Comparison of ENCODE assay signal across 31 mouse cellular contexts in the genomic region with DNA sequence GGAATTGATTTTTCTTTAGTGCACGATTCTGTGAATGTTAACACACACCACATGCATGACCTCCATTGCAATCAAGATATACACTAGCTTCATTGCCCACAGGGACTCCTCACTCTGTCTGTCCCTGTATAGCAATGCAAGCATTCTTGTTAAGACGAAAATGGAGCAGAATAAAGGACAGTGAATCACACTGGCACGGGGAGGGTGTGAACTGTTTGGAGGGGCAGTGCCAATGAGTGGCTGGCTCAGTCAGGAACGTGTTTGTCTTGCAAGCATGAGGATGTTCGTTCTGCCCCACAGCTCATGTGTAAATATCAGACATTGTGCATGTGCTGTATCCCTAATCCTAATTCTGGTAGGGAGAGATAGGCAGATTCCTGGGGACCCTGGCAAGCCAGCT. TPM values are rescaled to one million over a fixed set of nuclear protein-coding genes. Genes with fewer than 3 reads are reported as not detected.
DNase-seq lines count a peak whose midpoint lies in the region; ATAC-seq and TF ChIP-seq lines count a peak whose summit lies in the region.
"Had no signal": no experiment of that assay in that cellular context is flagged by ENCODE, and none has a peak within 500 bp of the region (broad histone marks: within the 10 kb centered on the region; RNA-seq: fewer than 3 reads in every experiment).

No protein-coding gene starts in this region.

- no peak overlapping the region for H3K4me2 ChIP-seq in embryonic facial prominence, embryonic 13.5 days
- H3K4me2 ChIP-seq in hindbrain, embryonic 13.5 days: no peak overlapping the region
- H3K4me2 ChIP-seq in hindbrain, postnatal 0 days (ENCODE audit: low read depth, low read length): no peak overlapping the region
- H3K4me2 ChIP-seq in embryonic facial prominence, embryonic 14.5 days (ENCODE audit: low read depth, low read length): no peak overlapping the region
- H3K4me2 ChIP-seq in stomach, embryonic 14.5 days (replicated peaks; ENCODE audit: low read depth, low read length): no peak overlapping the region
- H3K4me2 ChIP-seq: forebrain, embryonic 12.5 days; heart, embryonic 13.5 days; hindbrain, embryonic 14.5 days; intestine, embryonic 15.5 days; limb, embryonic 12.5 days; liver, embryonic 11.5 days; midbrain, embryonic 12.5 days had no signal

- no peak overlapping the region for H3K9ac ChIP-seq in embryonic facial prominence, embryonic 13.5 days
- H3K9ac ChIP-seq in hindbrain, embryonic 13.5 days: no peak overlapping the region; the same call in 1 of the 2 replicates
- H3K9ac ChIP-seq in hindbrain, postnatal 0 days (replicated peaks; ENCODE audit: low read length): no peak overlapping the region
- no peak overlapping the region for H3K9ac ChIP-seq in embryonic facial prominence, embryonic 14.5 days (ENCODE audit: low read depth, low read length)
- H3K9ac ChIP-seq in stomach, embryonic 14.5 days (replicated peaks; ENCODE audit: low read depth, low read length): no peak overlapping the region
- H3K9ac ChIP-seq: forebrain, embryonic 12.5 days; heart, embryonic 13.5 days; hindbrain, embryonic 14.5 days; intestine, embryonic 15.5 days; limb, embryonic 12.5 days; midbrain, embryonic 12.5 days had no signal

- peak overlapping the region; percentile 44; the same call in 1 of the 2 replicates for H3K27ac ChIP-seq in embryonic facial prominence, embryonic 13.5 days
- no peak overlapping the region for H3K27ac ChIP-seq in embryonic facial prominence, embryonic 10.5 days (replicated peaks)
- H3K27ac ChIP-seq in hindbrain, embryonic 13.5 days: peak overlapping the region; percentile 23; the same call in 1 of the 2 replicates
- H3K27ac ChIP-seq in hindbrain, postnatal 0 days: no peak overlapping the region
- H3K27ac ChIP-seq in embryonic facial prominence, embryonic 14.5 days (replicated peaks; ENCODE audit: low read depth, low read length): no peak overlapping the region
- peak overlapping the region; percentile 56; the same call in 1 of the 2 replicates for H3K27ac ChIP-seq in stomach, embryonic 14.5 days (ENCODE audit: low read length)
- H3K27ac ChIP-seq: forebrain, embryonic 12.5 days; heart, embryonic 13.5 days; hindbrain, embryonic 14.5 days; intestine, embryonic 15.5 days; limb, embryonic 12.5 days; midbrain, embryonic 12.5 days had no signal

- 45% methylated on average over 5 of the region's 5 CpGs for WGBS in embryonic facial prominence, embryonic 13.5 days
- WGBS in embryonic facial prominence, embryonic 10.5 days: 77% methylated on average over 5 of the region's 5 CpGs
- 71% methylated on average over 5 of the region's 5 CpGs for WGBS in hindbrain, embryonic 13.5 days
- 66% methylated on average over 5 of the region's 5 CpGs for WGBS in hindbrain, postnatal 0 days
- 61% methylated on average over 5 of the region's 5 CpGs for WGBS in embryonic facial prominence, embryonic 14.5 days
- 64% methylated on average over 5 of the region's 5 CpGs for WGBS in stomach, embryonic 14.5 days

- H3K27me3 ChIP-seq in embryonic facial prominence, embryonic 13.5 days: no peaks in the 10 kb centered on the region
- no peaks in the 10 kb centered on the region for H3K27me3 ChIP-seq in embryonic facial prominence, embryonic 10.5 days (replicated peaks; ENCODE audit: low read depth, poor library complexity, severe bottlenecking)
- H3K27me3 ChIP-seq in hindbrain, embryonic 13.5 days: no peaks in the 10 kb centered on the region
- H3K27me3 ChIP-seq in hindbrain, postnatal 0 days (ENCODE audit: insufficient read depth, low read length): no peaks in the 10 kb centered on the region
- H3K27me3 ChIP-seq in embryonic facial prominence, embryonic 14.5 days (replicated peaks; ENCODE audit: control insufficient read depth, insufficient read depth, low read length): no peaks in the 10 kb centered on the region
- H3K27me3 ChIP-seq in stomach, embryonic 14.5 days (ENCODE audit: control insufficient read depth, insufficient read depth, low read length): no peaks in the 10 kb centered on the region
- H3K27me3 ChIP-seq: forebrain, embryonic 12.5 days; heart, embryonic 13.5 days; intestine, embryonic 15.5 days; limb, embryonic 12.5 days; midbrain, embryonic 12.5 days had no signal

- no peak for TF ChIP-seq CTCF in hindbrain, postnatal 0 days (IDR thresholded peaks at IDR 0.05; ENCODE audit: low read depth)

- no peaks in the 10 kb centered on the region for H3K36me3 ChIP-seq in embryonic facial prominence, embryonic 13.5 days
- no peaks in the 10 kb centered on the region for H3K36me3 ChIP-seq in embryonic facial prominence, embryonic 10.5 days (replicated peaks)
- no peaks in the 10 kb centered on the region for H3K36me3 ChIP-seq in hindbrain, embryonic 13.5 days
- no peaks in the 10 kb centered on the region for H3K36me3 ChIP-seq in hindbrain, postnatal 0 days (ENCODE audit: insufficient read depth, low read length)
- H3K36me3 ChIP-seq in embryonic facial prominence, embryonic 14.5 days (ENCODE audit: control insufficient read depth, insufficient read depth, low read length): no peaks in the 10 kb centered on the region
- no peaks in the 10 kb centered on the region for H3K36me3 ChIP-seq in stomach, embryonic 14.5 days (ENCODE audit: control insufficient read depth, insufficient read depth, low read length)
- H3K36me3 ChIP-seq: forebrain, embryonic 12.5 days; heart, embryonic 13.5 days; intestine, embryonic 15.5 days; limb, embryonic 12.5 days; midbrain, embryonic 12.5 days had no signal

- peaks cover 7% of the 10 kb centered on the region for H3K4me1 ChIP-seq in embryonic facial prominence, embryonic 13.5 days
- H3K4me1 ChIP-seq in embryonic facial prominence, embryonic 10.5 days: 0 out of 2 replicates have a peak, but pooled peaks cover 2% of the 10 kb centered on the region
- H3K4me1 ChIP-seq in hindbrain, embryonic 13.5 days (replicated peaks): 0 out of 2 replicates have a peak, but pooled peaks cover 2% of the 10 kb centered on the region
- H3K4me1 ChIP-seq in hindbrain, postnatal 0 days (ENCODE audit: insufficient read depth, low read length): no peaks in the 10 kb centered on the region
- H3K4me1 ChIP-seq in embryonic facial prominence, embryonic 14.5 days (ENCODE audit: control insufficient read depth, insufficient read depth, low read length): no peaks in the 10 kb centered on the region
- no peaks in the 10 kb centered on the region for H3K4me1 ChIP-seq in stomach, embryonic 14.5 days (ENCODE audit: control insufficient read depth, insufficient read depth, low read length)
- H3K4me1 ChIP-seq: forebrain, embryonic 12.5 days; intestine, embryonic 15.5 days; limb, embryonic 12.5 days; midbrain, embryonic 12.5 days had no signal

- no peak overlapping the region for H3K4me3 ChIP-seq in embryonic facial prominence, embryonic 13.5 days
- no peak overlapping the region for H3K4me3 ChIP-seq in embryonic facial prominence, embryonic 10.5 days
- no peak overlapping the region for H3K4me3 ChIP-seq in hindbrain, embryonic 13.5 days
- H3K4me3 ChIP-seq in hindbrain, postnatal 0 days (ENCODE audit: low read length): no peak overlapping the region
- H3K4me3 ChIP-seq in embryonic facial prominence, embryonic 14.5 days (ENCODE audit: low read depth, low read length): no peak overlapping the region
- H3K4me3 ChIP-seq in stomach, embryonic 14.5 days (ENCODE audit: low read depth, low read length): no peak overlapping the region
- H3K4me3 ChIP-seq: forebrain, embryonic 12.5 days; heart, embryonic 13.5 days; intestine, embryonic 15.5 days; limb, embryonic 12.5 days; midbrain, embryonic 12.5 days had no signal

- ATAC-seq in embryonic facial prominence, embryonic 13.5 days (ENCODE audit: insufficient number of reproducible peaks, insufficient read depth, low FRiP score, low TSS enrichment, low read depth): no peak
- no peak for ATAC-seq in hindbrain, embryonic 13.5 days (ENCODE audit: low FRiP score)
- ATAC-seq in hindbrain, postnatal 0 days: no peak
- ATAC-seq in embryonic facial prominence, embryonic 14.5 days (ENCODE audit: low read depth): no peak
- no peak for ATAC-seq in stomach, embryonic 14.5 days (ENCODE audit: insufficient number of reproducible peaks, insufficient read depth, low FRiP score, low read depth)
- ATAC-seq: intestine, embryonic 15.5 days had no signal

- no peaks in the 10 kb centered on the region for H3K9me3 ChIP-seq in embryonic facial prominence, embryonic 13.5 days
- H3K9me3 ChIP-seq in embryonic facial prominence, embryonic 10.5 days: no peaks in the 10 kb centered on the region
- no peaks in the 10 kb centered on the region for H3K9me3 ChIP-seq in hindbrain, embryonic 13.5 days
- no peaks in the 10 kb centered on the region for H3K9me3 ChIP-seq in hindbrain, postnatal 0 days (ENCODE audit: low read length)
- no peaks in the 10 kb centered on the region for H3K9me3 ChIP-seq in embryonic facial prominence, embryonic 14.5 days (ENCODE audit: control insufficient read depth, low read length)
- H3K9me3 ChIP-seq in stomach, embryonic 14.5 days (ENCODE audit: control insufficient read depth, low read depth, low read length): no peaks in the 10 kb centered on the region
- H3K9me3 ChIP-seq: forebrain, embryonic 12.5 days; heart, embryonic 13.5 days; intestine, embryonic 15.5 days; limb, embryonic 12.5 days; midbrain, embryonic 12.5 days had no signal

- no peak for DNase-seq in embryonic facial prominence, embryonic 10.5 days (ENCODE audit: low spot score)
- DNase-seq in hindbrain, postnatal 0 days (ENCODE audit: low spot score): no peak
- peak; percentile 39 for DNase-seq in embryonic facial prominence, embryonic 14.5 days (ENCODE audit: low spot score)
- DNase-seq in B cell, adult 2 months: no peak
- no peak for DNase-seq in embryo, embryonic 11 days
- DNase-seq: cerebellum, adult 2 months; cerebellum, postnatal 36 days; gastrocnemius, postnatal 14 days; heart, adult 11 months; heart, postnatal 14 days; kidney, adult 8-10 months; kidney, postnatal 10 days; lung, adult 18-20 months; lung, postnatal 10 days; thymus, postnatal 25 days had no signal

RNA-seq across cellular contexts. Expression of a gene that starts 8.3 kb away (rescaled TPM):
- 0.41 and 0.42 TPM in 2 replicates for polyA plus RNA-seq in embryonic facial prominence, embryonic 13.5 days (2015; fragmentation: Nextera tagmentation; extraction: Ambion mirVana)
- 0.15 and 0.19 TPM in 2 replicates for polyA plus RNA-seq in embryonic facial prominence, embryonic 10.5 days (2016; fragmentation: Nextera tagmentation; extraction: Ambion mirVana)
- 0.21 and 0.35 TPM in 2 replicates for polyA plus RNA-seq in hindbrain, embryonic 13.5 days (2015; fragmentation: Nextera tagmentation; extraction: Ambion mirVana)
- total RNA-seq in hindbrain, postnatal 0 days (2014; rRNA removed): 0.68 TPM in 1 of 2 replicates, not detected in the other
- polyA plus RNA-seq in hindbrain, postnatal 0 days (2015; fragmentation: Nextera tagmentation; extraction: Ambion mirVana): 0.26 and 0.32 TPM in 2 replicates
- polyA plus RNA-seq in embryonic facial prominence, embryonic 14.5 days (2014; fragmentation: Nextera tagmentation; extraction: Ambion mirVana): 0.58 and 0.78 TPM in 2 replicates
- polyA plus RNA-seq in stomach, embryonic 14.5 days (2014; fragmentation: Nextera tagmentation; extraction: Ambion mirVana): 0.77 and 2.1 TPM in 2 replicates
- total RNA-seq: ES-E14; gastrocnemius, postnatal 14 days had no signal
- polyA plus RNA-seq: forebrain, embryonic 12.5 days; liver, embryonic 11.5 days had no signal

RNA-seq across cellular contexts. Expression of a gene that starts 41.9 kb away (rescaled TPM):
- polyA plus RNA-seq in embryonic facial prominence, embryonic 13.5 days (2015; fragmentation: Nextera tagmentation; extraction: Ambion mirVana): 36.4 and 36.8 TPM in 2 replicates
- polyA plus RNA-seq in embryonic facial prominence, embryonic 10.5 days (2016; fragmentation: Nextera tagmentation; extraction: Ambion mirVana): 37.6 and 40.8 TPM in 2 replicates
- 33.8 and 34.7 TPM in 2 replicates for polyA plus RNA-seq in hindbrain, embryonic 13.5 days (2015; fragmentation: Nextera tagmentation; extraction: Ambion mirVana)
- 29.8 and 30.7 TPM in 2 replicates for total RNA-seq in hindbrain, postnatal 0 days (2014; rRNA removed)
- polyA plus RNA-seq in hindbrain, postnatal 0 days (2015; fragmentation: Nextera tagmentation; extraction: Ambion mirVana): 25.8 and 27.2 TPM in 2 replicates
- 34.8 and 35.9 TPM in 2 replicates for polyA plus RNA-seq in embryonic facial prominence, embryonic 14.5 days (2014; fragmentation: Nextera tagmentation; extraction: Ambion mirVana)
- 37.5 and 40.4 TPM in 2 replicates for polyA plus RNA-seq in stomach, embryonic 14.5 days (2014; fragmentation: Nextera tagmentation; extraction: Ambion mirVana)

RNA-seq across cellular contexts. Expression of a gene that starts 52.6 kb away (rescaled TPM):
- not detected in 2 replicates for polyA plus RNA-seq in embryonic facial prominence, embryonic 13.5 days (2015; fragmentation: Nextera tagmentation; extraction: Ambion mirVana)
- not detected in 2 replicates for polyA plus RNA-seq in embryonic facial prominence, embryonic 10.5 days (2016; fragmentation: Nextera tagmentation; extraction: Ambion mirVana)
- not detected in 2 replicates for polyA plus RNA-seq in hindbrain, embryonic 13.5 days (2015; fragmentation: Nextera tagmentation; extraction: Ambion mirVana)
- not detected in 2 replicates for total RNA-seq in hindbrain, postnatal 0 days (2014; rRNA removed)
- polyA plus RNA-seq in hindbrain, postnatal 0 days (2015; fragmentation: Nextera tagmentation; extraction: Ambion mirVana): not detected in 2 replicates
- polyA plus RNA-seq in embryonic facial prominence, embryonic 14.5 days (2014; fragmentation: Nextera tagmentation; extraction: Ambion mirVana): 0.14 TPM in 1 of 2 replicates, not detected in the other
- 10.2 and 14.1 TPM in 2 replicates for polyA plus RNA-seq in stomach, embryonic 14.5 days (2014; fragmentation: Nextera tagmentation; extraction: Ambion mirVana)
- total RNA-seq: adrenal gland, adult 18-20 months; gastrocnemius, postnatal 14 days; heart, postnatal 14 days; layer of hippocampus, postnatal 10 days; left cerebral cortex, postnatal 14 days; neutrophil, adult 5-6 weeks had no signal
- polyA plus RNA-seq: cerebellum, adult 2 months; forebrain, embryonic 12.5 days; heart, embryonic 13.5 days; hindbrain, embryonic 14.5 days; limb, embryonic 12.5 days; liver, embryonic 11.5 days; midbrain, embryonic 12.5 days; small intestine, adult 2 months had no signal

Comparison
In these comparisons a context has a peak if more than half of its experiments do, and no peak if none do; other contexts are left out.
1. H3K27ac ChIP-seq: peak in embryonic facial prominence, embryonic 13.5 days (single experiment), hindbrain, embryonic 13.5 days (single experiment) and stomach, embryonic 14.5 days (single experiment); none in embryonic facial prominence, embryonic 10.5 days (single experiment), hindbrain, postnatal 0 days (single experiment) and embryonic facial prominence, embryonic 14.5 days (single experiment).